Mouse (Mus musculus) G1E (cell line): ENCODE measurements around the gene Crb3.

Source experiments
- CTCF ChIP-seq: IDR thresholded peaks from 2 replicates; pipeline ENCODE4 v1.5.1; 2012; ENCODE audit warnings: low read depth, low read length, inconsistent platforms, mixed read lengths
- GATA1 ChIP-seq: IDR thresholded peaks from 2 replicates; pipeline ENCODE4 v1.6.1; 2012; ENCODE audit warnings: borderline replicate concordance, low read length, inconsistent platforms, mixed read lengths
- GATA2 ChIP-seq: IDR thresholded peaks from 2 replicates; pipeline ENCODE4 v1.6.1; 2012; ENCODE audit warnings: low read depth, low read length, inconsistent platforms, borderline replicate concordance
- POLR2AphosphoS5 ChIP-seq: IDR thresholded peaks from 2 replicates; pipeline ENCODE4 v1.6.1; 2012; ENCODE audit warnings: low read depth, low read length, inconsistent platforms; ENCODE audit not compliant: insufficient replicate concordance
- TAL1 ChIP-seq: conservative IDR thresholded peaks from 2 replicates; pipeline ENCODE4 v1.6.1; 2012; ENCODE audit warnings: low read depth, low read length, inconsistent platforms, mixed read lengths

- TF ChIP-seq CTCF (no peak), GATA1 (no peak), TAL1 (peak; percentile 38), POLR2AphosphoS5 (no peak), GATA2 (no peak)
These were observed 35.3 kb downstream of the Crb3 start for GRCm38 (mm10) chr17:57094222-57094621.
